Mouse (Mus musculus): Measurements from ENCODE around the gene Cdcp2.
A peak's percentile ranks its signal among the peaks of the same experiment; 100 is the strongest.

Cdcp2 gene

DNA sequence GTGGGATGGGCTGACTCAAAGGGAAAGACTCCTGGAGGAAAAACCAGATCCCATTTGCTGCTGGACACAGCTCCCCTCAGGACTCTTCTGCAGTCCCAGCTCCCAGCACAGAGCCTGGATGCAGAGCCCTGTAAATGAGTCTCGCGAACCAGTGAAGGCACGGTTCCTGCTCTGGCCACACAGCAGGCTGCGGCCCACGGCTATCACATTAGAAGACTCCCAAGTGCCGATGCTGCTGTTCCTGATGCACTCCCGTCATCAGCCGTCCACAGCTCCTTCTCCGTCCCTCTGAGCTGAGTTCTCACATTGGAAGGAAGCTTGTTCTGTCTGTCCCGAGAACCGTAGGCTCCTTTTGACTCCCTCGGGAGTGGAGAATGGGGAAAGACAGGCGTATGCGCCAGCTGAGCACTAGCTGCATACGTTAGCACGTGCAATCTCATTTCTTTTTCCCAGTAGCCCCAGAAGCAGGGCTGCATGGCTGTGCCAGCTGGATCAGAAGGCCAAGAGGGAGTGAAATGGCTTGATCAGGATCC, at the start of gene Cdcp2:
Gene Cdcp2 (plus strand): TSS at position 51 of the 533 bp plus-strand sequence.
- no peak for TF ChIP-seq NANOG (IDR thresholded peaks at IDR 0.05; ENCODE audit: borderline replicate concordance, low read length)
- no peak for TF ChIP-seq POU5F1 (IDR thresholded peaks at IDR 0.05; ENCODE audit: borderline replicate concordance, low read length)
- TF ChIP-seq CTCF (conservative IDR thresholded peaks at IDR 0.05; ENCODE audit: low read length) = no peak
- H3K4me1 ChIP-seq (replicated peaks; ENCODE audit: low read depth, low read length) = peaks cover 44% of the 10 kb centered on the region
- H3K9me3 ChIP-seq (ENCODE audit: low read length) = no peaks in the 10 kb centered on the region
- peak within 1 kb of the TSS; percentile 56 for H3K4me3 ChIP-seq (replicated peaks; ENCODE audit: low read length)
- H3K36me3 ChIP-seq (ENCODE audit: insufficient read depth, low read length) = no peaks in the 10 kb centered on the region
- H3K27me3 ChIP-seq (ENCODE audit: insufficient read depth, low read length) = peaks cover 17% of the 10 kb centered on the region

DNA sequence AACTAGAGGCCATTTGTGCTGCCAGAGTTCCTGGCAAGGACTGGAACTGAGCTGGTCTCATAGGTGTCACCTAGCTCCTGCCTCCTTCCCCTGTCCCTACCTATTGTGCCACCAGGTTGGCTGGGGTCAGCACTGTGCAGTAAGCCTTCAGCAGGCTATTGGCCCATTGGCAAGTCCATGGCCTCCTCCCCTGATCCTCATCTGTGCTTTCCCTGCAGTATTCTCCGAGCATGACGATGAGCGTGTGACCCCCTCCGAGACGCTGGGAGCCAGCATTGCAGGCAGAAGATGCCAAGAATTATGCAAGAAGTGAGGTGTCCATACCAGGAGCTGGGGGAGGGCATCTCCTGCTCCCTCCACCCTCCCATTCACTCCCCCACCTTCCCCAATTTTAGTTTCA, 48.9 kb upstream of the Cdcp2 start:
- TF ChIP-seq POU5F1 (IDR thresholded peaks at IDR 0.05; ENCODE audit: borderline replicate concordance, low read length) = no peak
- TF ChIP-seq NANOG (IDR thresholded peaks at IDR 0.05; ENCODE audit: borderline replicate concordance, low read length) = no peak
- no peak for TF ChIP-seq CTCF (conservative IDR thresholded peaks at IDR 0.05; ENCODE audit: low read length)
- peaks cover 49% of the 10 kb centered on the region for H3K36me3 ChIP-seq (ENCODE audit: insufficient read depth, low read length)
- H3K4me1 ChIP-seq (replicated peaks; ENCODE audit: low read depth, low read length) = peaks cover 4% of the 10 kb centered on the region; the same call in 1 of the 2 replicates
- H3K4me3 ChIP-seq (replicated peaks; ENCODE audit: low read length) = no peak overlapping the region
- H3K9me3 ChIP-seq (ENCODE audit: low read length) = no peaks in the 10 kb centered on the region
- no peaks in the 10 kb centered on the region for H3K27me3 ChIP-seq (ENCODE audit: insufficient read depth, low read length)

- peaks cover 5% of the 10 kb centered on the region; the same call in 1 of the 2 replicates for H3K4me1 ChIP-seq (replicated peaks; ENCODE audit: low read depth, low read length)
- peaks cover 44% of the 10 kb centered on the region for H3K36me3 ChIP-seq (ENCODE audit: insufficient read depth, low read length)
- H3K27me3 ChIP-seq (ENCODE audit: insufficient read depth, low read length) = no peaks in the 10 kb centered on the region
- TF ChIP-seq POU5F1 (IDR thresholded peaks at IDR 0.05; ENCODE audit: borderline replicate concordance, low read length) (no peak), CTCF (conservative IDR thresholded peaks at IDR 0.05; ENCODE audit: low read length) (no peak), NANOG (IDR thresholded peaks at IDR 0.05; ENCODE audit: borderline replicate concordance, low read length) (no peak)
- H3K4me3 ChIP-seq (replicated peaks; ENCODE audit: low read length) = no peak overlapping the region
- H3K9me3 ChIP-seq (ENCODE audit: low read length) = no peaks in the 10 kb centered on the region
Observed at GRCm38 (mm10) chr4:107048568-107049162, 48.0 kb upstream of the Cdcp2 start.

DNA sequence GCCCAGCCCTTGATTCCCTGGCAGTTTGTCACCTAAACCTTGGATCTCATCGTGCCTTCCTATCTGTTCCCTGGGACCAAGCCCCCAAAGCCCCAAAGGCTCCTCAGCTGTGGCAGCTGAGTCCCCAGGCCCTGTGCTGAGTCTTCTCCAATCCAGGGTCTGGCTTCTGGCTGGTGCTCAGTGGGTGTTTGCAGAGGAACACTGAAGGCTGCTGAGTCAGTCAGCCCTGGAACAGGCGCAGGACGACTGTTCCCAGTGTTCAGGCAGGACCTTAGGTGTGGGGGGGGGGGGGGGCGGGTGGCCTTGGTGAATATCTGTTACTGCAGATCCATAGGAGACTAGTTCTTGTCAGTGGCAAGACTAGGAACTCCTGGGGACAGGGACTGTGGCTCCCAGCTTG, 44.8 kb upstream of the Cdcp2 start:
- H3K9me3 ChIP-seq (ENCODE audit: low read length) = no peaks in the 10 kb centered on the region
- H3K4me3 ChIP-seq (replicated peaks; ENCODE audit: low read length) = no peak overlapping the region
- H3K4me1 ChIP-seq (replicated peaks; ENCODE audit: low read depth, low read length) = peaks cover 9% of the 10 kb centered on the region; the same call in 1 of the 2 replicates
- H3K27me3 ChIP-seq (ENCODE audit: insufficient read depth, low read length) = no peaks in the 10 kb centered on the region
- H3K36me3 ChIP-seq (ENCODE audit: insufficient read depth, low read length) = peaks cover 33% of the 10 kb centered on the region
- TF ChIP-seq POU5F1 (IDR thresholded peaks at IDR 0.05; ENCODE audit: borderline replicate concordance, low read length) (no peak), NANOG (IDR thresholded peaks at IDR 0.05; ENCODE audit: borderline replicate concordance, low read length) (no peak), CTCF (conservative IDR thresholded peaks at IDR 0.05; ENCODE audit: low read length) (no peak)

- TF ChIP-seq NANOG (IDR thresholded peaks at IDR 0.05; ENCODE audit: borderline replicate concordance, low read length) = no peak
- no peak for TF ChIP-seq POU5F1 (IDR thresholded peaks at IDR 0.05; ENCODE audit: borderline replicate concordance, low read length)
- no peak for TF ChIP-seq CTCF (conservative IDR thresholded peaks at IDR 0.05; ENCODE audit: low read length)
- Histone ChIP-seq H3K9me3 (ENCODE audit: low read length) (no peaks in the 10 kb centered on the region), H3K4me1 (replicated peaks; ENCODE audit: low read depth, low read length) (peaks cover 13% of the 10 kb centered on the region; the same call in 1 of the 2 replicates), H3K27me3 (ENCODE audit: insufficient read depth, low read length) (no peaks in the 10 kb centered on the region), H3K4me3 (replicated peaks; ENCODE audit: low read length) (no peak overlapping the region), H3K36me3 (ENCODE audit: insufficient read depth, low read length) (peaks cover 33% of the 10 kb centered on the region)
Observed at GRCm38 (mm10) chr4:107052962-107053553, 43.6 kb upstream of the Cdcp2 start.

DNA sequence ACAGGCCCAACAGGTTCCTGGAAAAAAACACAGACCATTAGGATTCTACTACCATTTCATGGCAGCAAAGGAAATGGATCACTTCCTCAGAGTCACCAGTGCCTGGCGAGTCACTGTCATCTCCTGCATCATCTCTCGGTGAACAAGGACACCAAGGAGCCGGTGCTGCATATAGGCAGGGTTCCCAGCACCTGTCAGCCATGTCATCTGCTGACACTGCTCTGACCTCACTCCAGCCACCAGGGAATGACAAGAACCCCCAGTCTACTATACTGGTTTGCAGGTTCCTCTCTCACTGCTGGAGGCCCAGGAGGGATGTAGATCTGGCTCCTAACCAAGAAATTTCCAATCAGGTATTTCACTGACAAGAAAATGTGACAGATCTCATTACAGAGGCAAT, 40.6 kb upstream of the Cdcp2 start:
- Histone ChIP-seq H3K9me3 (ENCODE audit: low read length) (no peaks in the 10 kb centered on the region), H3K4me1 (replicated peaks; ENCODE audit: low read depth, low read length) (peaks cover 13% of the 10 kb centered on the region; the same call in 1 of the 2 replicates), H3K4me3 (replicated peaks; ENCODE audit: low read length) (no peak overlapping the region), H3K27me3 (ENCODE audit: insufficient read depth, low read length) (no peaks in the 10 kb centered on the region), H3K36me3 (ENCODE audit: insufficient read depth, low read length) (peaks cover 55% of the 10 kb centered on the region)
- no peak for TF ChIP-seq CTCF (conservative IDR thresholded peaks at IDR 0.05; ENCODE audit: low read length)
- TF ChIP-seq NANOG (IDR thresholded peaks at IDR 0.05; ENCODE audit: borderline replicate concordance, low read length) = no peak
- no peak for TF ChIP-seq POU5F1 (IDR thresholded peaks at IDR 0.05; ENCODE audit: borderline replicate concordance, low read length)

DNA sequence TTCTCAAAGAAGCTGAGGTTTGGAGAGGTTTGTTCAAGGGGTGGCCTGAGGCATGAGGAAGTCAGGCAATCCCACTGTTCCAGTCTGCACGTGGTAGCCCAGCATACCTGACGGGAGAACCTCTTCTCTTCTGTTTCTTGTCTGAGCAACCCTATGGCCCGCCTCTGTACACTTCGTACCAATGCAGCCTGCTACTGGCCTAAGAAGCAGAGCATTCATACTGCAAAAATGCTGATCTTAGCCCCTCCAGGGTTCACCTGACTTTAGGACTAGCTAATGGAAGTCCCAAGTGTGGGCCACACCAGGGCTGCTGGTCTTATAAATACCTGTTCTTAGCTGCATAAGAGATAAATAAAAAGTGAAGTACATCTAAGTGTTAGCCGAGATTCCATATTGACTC, 38.3 kb upstream of the Cdcp2 start:
- no peak for TF ChIP-seq POU5F1 (IDR thresholded peaks at IDR 0.05; ENCODE audit: borderline replicate concordance, low read length)
- no peak for TF ChIP-seq NANOG (IDR thresholded peaks at IDR 0.05; ENCODE audit: borderline replicate concordance, low read length)
- no peak for TF ChIP-seq CTCF (conservative IDR thresholded peaks at IDR 0.05; ENCODE audit: low read length)
- H3K9me3 ChIP-seq (ENCODE audit: low read length) = no peaks in the 10 kb centered on the region
- H3K27me3 ChIP-seq (ENCODE audit: insufficient read depth, low read length) = no peaks in the 10 kb centered on the region
- H3K36me3 ChIP-seq (ENCODE audit: insufficient read depth, low read length) = peaks cover 78% of the 10 kb centered on the region
- no peak overlapping the region for H3K4me3 ChIP-seq (replicated peaks; ENCODE audit: low read length)
- peaks cover 8% of the 10 kb centered on the region; the same call in 1 of the 2 replicates for H3K4me1 ChIP-seq (replicated peaks; ENCODE audit: low read depth, low read length)

- H3K27me3 ChIP-seq (ENCODE audit: insufficient read depth, low read length) = no peaks in the 10 kb centered on the region
- H3K4me1 ChIP-seq (replicated peaks; ENCODE audit: low read depth, low read length) = peaks cover 8% of the 10 kb centered on the region; the same call in 1 of the 2 replicates
- H3K4me3 ChIP-seq (replicated peaks; ENCODE audit: low read length) = no peak overlapping the region
- no peaks in the 10 kb centered on the region for H3K9me3 ChIP-seq (ENCODE audit: low read length)
- TF ChIP-seq POU5F1 (IDR thresholded peaks at IDR 0.05; ENCODE audit: borderline replicate concordance, low read length) (no peak), NANOG (IDR thresholded peaks at IDR 0.05; ENCODE audit: borderline replicate concordance, low read length) (no peak), CTCF (conservative IDR thresholded peaks at IDR 0.05; ENCODE audit: low read length) (no peak)
- H3K36me3 ChIP-seq (ENCODE audit: insufficient read depth, low read length) = peaks cover 82% of the 10 kb centered on the region
Observed at GRCm38 (mm10) chr4:107058781-107059180, 37.9 kb upstream of the Cdcp2 start.
